Mouse (Mus musculus): Measurements from ENCODE around the gene Mthfr.

Mthfr gene

GRCm38 (mm10) chr4:148038600-148039253 lies at the start of gene Mthfr, which contains the start of gene Clcn6:
Mthfr (plus strand) TSS chr4:148039077.
Clcn6 (minus strand) TSS chr4:148038821.
- peak; percentile 99 for DNase-seq (ENCODE audit: low read depth, low spot score)

DNA sequence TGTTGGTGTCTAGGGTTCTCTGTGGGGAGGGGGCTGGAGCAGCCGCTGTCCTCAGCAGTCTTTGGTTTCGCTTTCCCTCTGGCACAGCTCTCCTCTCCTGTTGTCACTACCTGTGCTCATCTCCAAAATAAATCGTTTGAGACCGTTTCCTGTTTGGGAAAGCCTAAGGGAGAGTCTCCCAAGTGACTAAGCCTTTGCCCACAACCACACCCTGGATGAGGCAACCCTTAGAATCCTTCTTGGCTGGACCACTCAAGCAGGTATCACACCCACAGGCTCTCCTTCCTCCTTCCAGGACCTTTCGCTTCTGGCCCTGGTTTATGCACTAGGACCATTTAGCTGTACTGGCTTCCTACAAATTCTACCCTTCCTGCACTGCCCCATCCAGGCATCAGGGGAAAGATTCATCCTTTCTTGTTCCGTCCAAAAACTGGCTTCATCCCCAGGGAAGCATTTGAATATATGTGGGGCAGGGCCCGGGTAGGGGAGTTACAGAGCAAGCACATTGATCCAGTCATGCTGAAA lies 45.2 kb upstream of the Mthfr start:
- DNase-seq (ENCODE audit: low read depth, low spot score) = no peak

DNA sequence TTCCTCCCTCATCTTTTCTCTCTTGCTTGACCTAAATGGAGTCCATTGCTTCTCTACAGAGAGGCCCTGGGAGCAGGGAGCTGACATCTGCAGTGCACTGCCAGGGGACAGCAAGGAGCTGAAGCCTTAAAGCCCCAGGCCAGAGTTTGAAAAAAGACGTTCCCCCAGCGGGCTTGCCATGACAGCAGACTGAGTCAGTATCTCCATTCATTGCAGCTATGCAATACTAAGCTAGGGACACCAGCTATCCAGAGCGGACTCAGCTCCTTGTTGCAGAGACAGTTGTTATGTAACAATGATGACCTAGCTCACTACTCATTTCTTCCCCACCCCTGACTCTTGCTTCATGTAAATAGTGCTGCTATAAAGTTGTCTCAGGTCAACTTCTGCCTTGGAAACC lies 43.6 kb upstream of the Mthfr start:
- no peak for DNase-seq (ENCODE audit: low read depth, low spot score)

DNA sequence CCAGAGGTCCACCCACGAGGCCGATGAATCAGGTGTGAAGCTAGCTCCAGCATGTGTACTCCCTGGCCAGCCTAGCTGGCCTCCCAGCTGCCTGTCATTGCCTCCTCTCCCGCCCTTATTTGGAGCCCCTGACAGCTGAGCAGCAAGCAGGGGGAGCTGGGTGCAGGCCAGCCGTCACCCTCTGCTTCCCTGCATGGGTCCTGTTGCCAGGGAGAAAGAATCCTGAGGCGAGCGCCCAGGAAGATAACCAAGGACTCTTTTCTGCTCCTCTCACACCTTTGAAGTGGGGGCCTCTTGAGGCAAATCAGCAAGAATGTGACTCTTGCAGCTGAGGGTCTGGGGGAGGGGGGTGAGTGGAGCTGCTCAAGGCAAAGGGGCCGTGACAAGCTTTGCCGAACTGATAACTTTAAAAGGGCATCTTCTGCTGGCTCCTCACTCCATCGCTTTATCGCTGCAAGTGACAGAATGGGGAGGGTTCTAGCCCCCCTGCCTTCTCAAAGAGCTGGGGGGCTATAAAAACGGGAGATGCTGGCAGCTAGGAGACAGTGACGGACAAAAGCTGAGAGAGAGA lies 38.6 kb upstream of the Mthfr start, which contains the start of gene Nppa:
Gene Nppa, plus strand, starts transcription at position 521 of the 571 bp plus-strand sequence.
- DNase-seq (ENCODE audit: low read depth, low spot score) = no peak

GRCm38 (mm10) chr4:148001013-148001789 lies 37.7 kb upstream of the Mthfr start:
- no peak for DNase-seq (ENCODE audit: low read depth, low spot score)

GRCm38 (mm10) chr4:148001866-148002265 lies 37.0 kb upstream of the Mthfr start:
- no peak for DNase-seq (ENCODE audit: low read depth, low spot score)

DNA sequence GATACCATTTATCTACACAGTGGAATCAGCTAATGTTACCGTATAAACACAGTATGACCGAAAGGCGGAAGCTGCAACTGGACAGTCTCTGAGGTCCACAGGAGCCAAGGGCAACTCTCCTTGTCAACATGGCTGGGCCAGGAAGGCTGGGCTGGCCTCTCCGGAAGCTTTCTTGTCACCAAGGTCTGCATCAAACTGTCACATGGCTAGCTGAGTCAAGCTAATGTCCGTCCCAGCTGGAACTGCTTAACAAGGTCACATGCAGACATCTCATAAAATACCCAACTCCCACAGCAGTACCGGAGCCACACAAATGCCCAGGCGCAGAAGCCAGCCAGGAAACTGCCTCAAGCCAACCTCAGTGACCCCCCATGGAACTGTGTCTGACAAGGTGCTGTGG lies 34.5 kb upstream of the Mthfr start:
- no peak for DNase-seq (ENCODE audit: low read depth, low spot score)

GRCm38 (mm10) chr4:148008412-148008811 lies 30.5 kb upstream of the Mthfr start:
- no peak for DNase-seq (ENCODE audit: low read depth, low spot score)

DNA sequence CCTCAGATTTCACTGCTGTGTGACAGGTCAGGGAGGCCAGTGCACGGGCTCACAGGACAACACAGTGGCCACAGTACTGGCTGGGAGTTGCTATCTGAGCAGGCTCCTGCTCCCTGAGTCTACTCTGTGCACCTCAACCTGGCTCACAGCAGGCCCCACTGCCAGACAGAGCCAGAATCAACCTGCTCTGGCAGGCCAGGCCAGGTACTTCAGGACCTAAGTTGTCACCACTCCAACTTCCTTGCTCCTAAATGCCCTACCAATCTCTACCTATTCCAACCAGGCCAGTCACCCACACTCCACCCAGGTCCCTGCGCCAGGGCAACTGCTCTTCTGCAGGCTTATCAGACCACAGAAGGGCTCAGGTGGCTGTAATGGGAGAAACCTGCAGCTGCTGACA lies 29.2 kb upstream of the Mthfr start:
- DNase-seq (ENCODE audit: low read depth, low spot score) = no peak

GRCm38 (mm10) chr4:148011332-148011731 lies 27.5 kb upstream of the Mthfr start:
- DNase-seq (ENCODE audit: low read depth, low spot score) = no peak

GRCm38 (mm10) chr4:148012216-148012615 lies 26.7 kb upstream of the Mthfr start:
- DNase-seq (ENCODE audit: low read depth, low spot score) = no peak

DNA sequence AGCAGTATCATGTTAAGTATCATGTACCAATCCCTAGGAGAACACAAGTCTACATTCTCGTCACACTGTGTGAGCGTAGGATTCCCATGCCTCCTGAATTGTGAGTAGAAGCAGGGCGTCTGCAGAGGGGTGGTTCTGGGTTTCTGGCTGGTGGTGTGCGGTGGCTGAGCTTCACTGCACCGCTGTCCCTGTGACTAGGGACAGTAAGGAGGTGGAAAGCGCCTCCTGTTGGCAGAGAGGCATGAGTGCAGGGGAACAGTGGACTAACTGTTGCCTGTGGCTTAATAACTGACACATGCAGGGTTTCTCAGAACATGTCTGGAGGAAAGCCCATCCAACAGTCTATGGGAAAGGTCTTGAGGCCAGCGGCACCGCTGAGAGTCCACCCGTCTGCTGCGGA lies 23.5 kb upstream of the Mthfr start:
- DNase-seq (ENCODE audit: low read depth, low spot score) = no peak

DNA sequence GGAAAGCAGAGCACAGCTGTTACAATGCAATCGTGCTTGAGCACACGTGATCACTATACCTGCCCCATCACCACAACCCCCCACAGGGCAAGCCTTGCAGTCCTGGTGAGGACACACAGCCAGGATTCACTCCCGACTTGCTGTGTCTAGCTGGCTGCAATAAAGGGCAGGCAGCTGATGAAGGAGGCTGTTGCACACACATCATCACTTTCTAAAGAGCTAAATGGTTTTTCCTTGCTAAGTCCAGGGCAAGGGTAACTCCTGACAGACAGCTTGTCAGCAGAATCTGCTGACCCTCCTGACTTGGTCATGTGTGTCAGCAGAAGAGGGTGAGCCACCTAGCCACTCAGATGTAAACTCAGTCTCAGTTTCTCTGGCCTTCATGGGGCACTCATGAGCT lies 21.9 kb upstream of the Mthfr start:
- no peak for DNase-seq (ENCODE audit: low read depth, low spot score)

- DNase-seq (ENCODE audit: low read depth, low spot score) = no peak
Measured at GRCm38 (mm10) chr4:148018410-148018809, 20.5 kb upstream of the Mthfr start.

- no peak for DNase-seq (ENCODE audit: low read depth, low spot score)
Measured at GRCm38 (mm10) chr4:148024003-148024402, 14.9 kb upstream of the Mthfr start.

- DNase-seq (ENCODE audit: low read depth, low spot score) = no peak
Measured at GRCm38 (mm10) chr4:148029297-148029696, 9.6 kb upstream of the Mthfr start.

- no peak for DNase-seq (ENCODE audit: low read depth, low spot score)
Measured at GRCm38 (mm10) chr4:148030506-148030905, 8.4 kb upstream of the Mthfr start.

- DNase-seq (ENCODE audit: low read depth, low spot score) = no peak
Measured at GRCm38 (mm10) chr4:148033858-148034410, 4.9 kb upstream of the Mthfr start.

GRCm38 (mm10) chr4:148035440-148035839 lies 3.4 kb upstream of the Mthfr start:
- no peak for DNase-seq (ENCODE audit: low read depth, low spot score)

DNA sequence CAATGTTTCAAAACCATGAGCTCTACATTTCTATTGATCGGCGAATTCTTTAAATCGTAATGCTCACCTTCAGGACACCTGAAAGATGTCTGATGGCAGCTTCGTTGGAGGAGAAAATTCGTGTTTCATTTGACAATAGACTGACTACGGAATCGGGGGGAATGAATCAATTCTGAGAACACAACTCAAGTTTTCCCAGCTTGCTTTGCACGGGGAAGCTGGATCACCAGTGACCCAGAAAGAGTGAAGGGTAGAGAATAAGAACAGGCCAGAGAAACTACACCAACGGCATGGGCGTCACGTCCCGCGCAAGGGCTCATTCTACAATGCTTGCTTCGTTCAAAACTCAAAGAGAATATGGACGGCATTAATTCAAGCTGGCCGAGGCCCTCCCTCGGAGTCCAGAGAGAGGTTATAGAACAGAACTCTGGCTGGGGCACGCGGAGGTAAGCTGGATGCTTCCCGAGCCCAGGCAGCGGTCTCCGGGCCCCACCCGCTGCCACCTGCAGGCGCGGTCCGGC lies 738 bp upstream of the Mthfr start:
- DNase-seq (ENCODE audit: low read depth, low spot score) = no peak

DNA sequence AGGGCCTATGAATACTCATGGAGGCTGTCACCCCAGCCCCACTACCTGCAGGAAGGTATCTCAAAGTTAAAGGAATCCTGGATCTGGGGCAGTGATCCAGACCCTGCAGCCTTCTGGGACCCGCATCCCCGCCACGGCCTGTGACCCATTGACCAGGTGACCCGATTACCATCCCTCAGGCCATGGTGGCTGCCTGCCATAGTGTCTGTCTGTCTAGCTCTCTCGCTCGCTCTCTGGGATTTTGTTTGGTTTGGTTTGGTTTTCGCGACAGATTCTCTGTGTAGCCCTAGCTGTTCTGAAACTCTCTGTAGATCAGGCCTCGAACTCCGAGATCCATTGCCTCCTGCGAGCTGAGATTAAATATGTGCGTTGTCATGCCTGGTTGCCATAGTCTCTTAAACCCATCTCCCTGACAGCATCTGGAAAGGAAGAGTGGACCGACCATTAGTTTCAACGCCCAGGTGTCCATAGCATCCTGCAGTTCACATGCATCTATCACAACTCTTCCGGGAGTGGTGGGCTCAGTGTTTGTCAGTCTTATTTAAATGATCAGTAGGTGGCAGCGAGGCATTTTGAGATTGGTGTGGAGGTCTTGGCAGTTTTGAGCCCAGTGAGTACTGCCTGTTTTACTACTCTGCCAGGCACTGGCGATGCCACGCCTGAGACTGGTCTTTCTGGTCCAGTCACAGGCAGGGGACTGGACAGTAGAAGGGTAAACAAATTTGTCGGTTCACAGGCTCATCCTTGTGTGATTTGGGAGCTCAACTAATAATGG lies 564 bp downstream of the Mthfr start:
- DNase-seq (ENCODE audit: low read depth, low spot score) = no peak
